Mouse (Mus musculus) ES-E14 (cell line): ENCODE measurements around the gene Srp68.

ENCODE experiments used
- ZC3H11A ChIP-seq: IDR thresholded peaks from 2 replicates; pipeline ENCODE4 v1.6.1; 2012; ENCODE audit warnings: low read depth, mild to moderate bottlenecking, inconsistent platforms, low read length, borderline replicate concordance
- ZNF384 ChIP-seq: IDR thresholded peaks from 2 replicates; pipeline ENCODE4 v1.6.1; 2012; ENCODE audit warnings: low read depth, low read length, inconsistent platforms

- TF ChIP-seq ZC3H11A (no peak), ZNF384 (no peak)
Observed at GRCm38 (mm10) chr11:116298621-116299020, 24.6 kb upstream of the Srp68 start.
